Mouse (Mus musculus): ENCODE data around the gene Pfkfb3. TPM values are rescaled to one million over a fixed set of nuclear protein-coding genes. Genes with fewer than 3 reads are reported as not detected.

Pfkfb3 gene
- polyA plus RNA-seq (2015; fragmentation: Nextera tagmentation; extraction: Ambion mirVana): 17.1 and 19.7 TPM in 2 replicates

GRCm38 (mm10) chr2:11553471-11554400, at the start of gene Pfkfb3:
Gene Pfkfb3 (minus strand): TSS chr2:11554077.
- 0 out of 2 replicates have a peak, but pooled peaks cover 3% of the 10 kb centered on the region for H3K27me3 ChIP-seq (replicated peaks)
- no peaks in the 10 kb centered on the region for H3K9me3 ChIP-seq
- ATAC-seq (ENCODE audit: insufficient read depth, low FRiP score, low read depth): peak; percentile 67
- H3K9ac ChIP-seq: peak within 1 kb of the TSS; percentile 51
- 2% methylated on average over 65 of the region's 67 CpGs for WGBS
- H3K36me3 ChIP-seq: no peaks in the 10 kb centered on the region
- H3K4me3 ChIP-seq (replicated peaks): peak within 1 kb of the TSS; percentile 60
- H3K4me2 ChIP-seq: peak within 1 kb of the TSS; percentile 99
- peak within 1 kb of the TSS; percentile 57; the same call in 1 of the 2 replicates for H3K27ac ChIP-seq
- H3K4me1 ChIP-seq: peaks cover 19% of the 10 kb centered on the region; the same call in 1 of the 2 replicates

GRCm38 (mm10) chr2:11602506-11603489, 48.9 kb upstream of the Pfkfb3 start:
- Histone ChIP-seq H3K36me3 (peaks cover 16% of the 10 kb centered on the region), H3K4me1 (peaks cover 6% of the 10 kb centered on the region; the same call in 1 of the 2 replicates), H3K27me3 (replicated peaks) (no peaks in the 10 kb centered on the region), H3K4me3 (replicated peaks) (peak overlapping the region; percentile 99), H3K4me2 (peak overlapping the region; percentile 69), H3K9ac (peak overlapping the region; percentile 99), H3K9me3 (no peaks in the 10 kb centered on the region), H3K27ac (peak overlapping the region; percentile 59; the same call in 1 of the 2 replicates)
- WGBS: under 1% methylated on average over 78 of the region's 78 CpGs
- peak; percentile 98 for ATAC-seq (ENCODE audit: insufficient read depth, low FRiP score, low read depth)

GRCm38 (mm10) chr2:11601795-11602194, 47.9 kb upstream of the Pfkfb3 start:
- peaks cover 25% of the 10 kb centered on the region for H3K36me3 ChIP-seq
- peak overlapping the region; percentile 99 for H3K9ac ChIP-seq
- no peak for ATAC-seq (ENCODE audit: insufficient read depth, low FRiP score, low read depth)
- peaks cover 6% of the 10 kb centered on the region; the same call in 1 of the 2 replicates for H3K4me1 ChIP-seq
- no peak overlapping the region for H3K27ac ChIP-seq
- H3K9me3 ChIP-seq: no peaks in the 10 kb centered on the region
- WGBS: 68% methylated on average over 6 of the region's 6 CpGs
- no peaks in the 10 kb centered on the region for H3K27me3 ChIP-seq (replicated peaks)
- H3K4me2 ChIP-seq: peak overlapping the region; percentile 69
- H3K4me3 ChIP-seq (replicated peaks): peak overlapping the region; percentile 99

- Histone ChIP-seq H3K4me3 (replicated peaks) (no peak overlapping the region), H3K4me2 (no peak overlapping the region), H3K4me1 (peaks cover 6% of the 10 kb centered on the region; the same call in 1 of the 2 replicates), H3K9ac (no peak overlapping the region), H3K36me3 (peaks cover 52% of the 10 kb centered on the region), H3K9me3 (no peaks in the 10 kb centered on the region), H3K27ac (no peak overlapping the region), H3K27me3 (replicated peaks) (no peaks in the 10 kb centered on the region)
- 93% methylated on average over 7 of the region's 7 CpGs for WGBS
- ATAC-seq (ENCODE audit: insufficient read depth, low FRiP score, low read depth): no peak
Observed at GRCm38 (mm10) chr2:11597906-11598305, 44.0 kb upstream of the Pfkfb3 start.

- WGBS: 81% methylated on average over 2 of the region's 2 CpGs
- Histone ChIP-seq H3K4me3 (replicated peaks) (no peak overlapping the region), H3K9me3 (no peaks in the 10 kb centered on the region), H3K27ac (no peak overlapping the region), H3K9ac (no peak overlapping the region), H3K27me3 (replicated peaks) (no peaks in the 10 kb centered on the region), H3K4me2 (no peak overlapping the region), H3K36me3 (peaks cover 63% of the 10 kb centered on the region), H3K4me1 (0 out of 2 replicates have a peak, but pooled peaks cover 1% of the 10 kb centered on the region)
- no peak for ATAC-seq (ENCODE audit: insufficient read depth, low FRiP score, low read depth)
Observed at GRCm38 (mm10) chr2:11596690-11597089, 42.8 kb upstream of the Pfkfb3 start.

- WGBS: 83% methylated on average over 4 of the region's 4 CpGs
- no peaks in the 10 kb centered on the region for H3K4me1 ChIP-seq
- peaks cover 69% of the 10 kb centered on the region for H3K36me3 ChIP-seq
- H3K9ac ChIP-seq: no peak overlapping the region
- no peak overlapping the region for H3K4me3 ChIP-seq (replicated peaks)
- no peak for ATAC-seq (ENCODE audit: insufficient read depth, low FRiP score, low read depth)
- H3K27ac ChIP-seq: no peak overlapping the region
- H3K4me2 ChIP-seq: no peak overlapping the region
- no peaks in the 10 kb centered on the region for H3K9me3 ChIP-seq
- no peaks in the 10 kb centered on the region for H3K27me3 ChIP-seq (replicated peaks)
Observed at GRCm38 (mm10) chr2:11587996-11588395, 34.1 kb upstream of the Pfkfb3 start.

GRCm38 (mm10) chr2:11579399-11579798, 25.5 kb upstream of the Pfkfb3 start:
- H3K9me3 ChIP-seq: no peaks in the 10 kb centered on the region
- H3K4me1 ChIP-seq: no peaks in the 10 kb centered on the region
- no peak overlapping the region for H3K27ac ChIP-seq
- H3K9ac ChIP-seq: no peak overlapping the region
- 95% methylated on average over 4 of the region's 4 CpGs for WGBS
- ATAC-seq (ENCODE audit: insufficient read depth, low FRiP score, low read depth): no peak
- H3K4me2 ChIP-seq: no peak overlapping the region
- peaks cover 15% of the 10 kb centered on the region for H3K36me3 ChIP-seq
- no peaks in the 10 kb centered on the region for H3K27me3 ChIP-seq (replicated peaks)
- H3K4me3 ChIP-seq (replicated peaks): no peak overlapping the region

- no peak for ATAC-seq (ENCODE audit: insufficient read depth, low FRiP score, low read depth)
- Histone ChIP-seq H3K9ac (no peak overlapping the region), H3K36me3 (peaks cover 8% of the 10 kb centered on the region), H3K4me1 (no peaks in the 10 kb centered on the region), H3K9me3 (no peaks in the 10 kb centered on the region), H3K4me3 (replicated peaks) (no peak overlapping the region), H3K27ac (no peak overlapping the region), H3K27me3 (replicated peaks) (no peaks in the 10 kb centered on the region), H3K4me2 (no peak overlapping the region)
- 74% methylated on average over 6 of the region's 6 CpGs for WGBS
Observed at GRCm38 (mm10) chr2:11578187-11578586, 24.3 kb upstream of the Pfkfb3 start.

GRCm38 (mm10) chr2:11573684-11574083, 19.8 kb upstream of the Pfkfb3 start:
- no peaks in the 10 kb centered on the region for H3K27me3 ChIP-seq (replicated peaks)
- no peaks in the 10 kb centered on the region for H3K9me3 ChIP-seq
- no peak for ATAC-seq (ENCODE audit: insufficient read depth, low FRiP score, low read depth)
- H3K27ac ChIP-seq: no peak overlapping the region
- H3K4me2 ChIP-seq: no peak overlapping the region
- no peak overlapping the region for H3K9ac ChIP-seq
- no peak overlapping the region for H3K4me3 ChIP-seq (replicated peaks)
- 95% methylated on average over 1 of the region's 1 CpGs for WGBS
- no peaks in the 10 kb centered on the region for H3K4me1 ChIP-seq
- no peaks in the 10 kb centered on the region for H3K36me3 ChIP-seq

GRCm38 (mm10) chr2:11571004-11571535, 17.2 kb upstream of the Pfkfb3 start:
- Histone ChIP-seq H3K4me1 (no peaks in the 10 kb centered on the region), H3K4me2 (no peak overlapping the region), H3K9ac (no peak overlapping the region), H3K9me3 (no peaks in the 10 kb centered on the region), H3K27ac (no peak overlapping the region), H3K27me3 (replicated peaks) (no peaks in the 10 kb centered on the region), H3K36me3 (no peaks in the 10 kb centered on the region), H3K4me3 (replicated peaks) (no peak overlapping the region)
- ATAC-seq (ENCODE audit: insufficient read depth, low FRiP score, low read depth): no peak
- 56% methylated on average over 6 of the region's 6 CpGs for WGBS

GRCm38 (mm10) chr2:11568471-11568870, 14.6 kb upstream of the Pfkfb3 start:
- WGBS: 87% methylated on average over 7 of the region's 7 CpGs
- no peak overlapping the region for H3K4me3 ChIP-seq (replicated peaks)
- no peaks in the 10 kb centered on the region for H3K9me3 ChIP-seq
- H3K27ac ChIP-seq: no peak overlapping the region
- H3K36me3 ChIP-seq: no peaks in the 10 kb centered on the region
- H3K4me1 ChIP-seq: no peaks in the 10 kb centered on the region
- H3K4me2 ChIP-seq: no peak overlapping the region
- ATAC-seq (ENCODE audit: insufficient read depth, low FRiP score, low read depth): no peak
- no peaks in the 10 kb centered on the region for H3K27me3 ChIP-seq (replicated peaks)
- H3K9ac ChIP-seq: no peak overlapping the region
